Mouse (Mus musculus): ENCODE results near the gene Rap1b. TPM values are rescaled to one million over a fixed set of nuclear protein-coding genes. Genes with fewer than 3 reads are reported as not detected.

Rap1b gene
- polyA plus RNA-seq, 1 experiment from 2014 or later: 169 TPM

DNA sequence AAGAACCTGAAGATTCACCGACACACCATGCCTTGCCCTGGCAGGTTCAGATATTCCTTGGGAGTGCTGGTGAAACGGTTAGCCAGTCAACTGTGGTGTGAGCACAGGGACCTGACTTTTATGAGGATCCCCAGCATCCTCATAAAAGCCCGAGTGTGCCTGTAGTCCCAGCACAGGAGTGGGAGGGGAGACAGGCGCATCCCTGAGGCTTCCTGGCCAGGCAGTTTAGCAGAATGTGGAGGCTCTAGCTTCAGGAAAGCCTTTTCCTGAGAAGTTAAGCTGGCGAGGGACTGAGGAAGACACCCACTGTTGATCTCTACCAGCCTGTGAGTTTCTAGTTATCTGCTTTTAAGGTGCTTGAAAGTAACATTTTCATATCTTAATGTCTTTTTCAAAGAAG lies 10.4 kb downstream of the Rap1b start:
- WGBS: 68% methylated on average over 5 of the region's 5 CpGs
- no peaks in the 10 kb centered on the region; the same call in 1 of the 2 replicates for H3K4me1 ChIP-seq (ENCODE audit: control insufficient read depth, insufficient read depth, low read depth, low read length)
- no peaks in the 10 kb centered on the region for H3K36me3 ChIP-seq (ENCODE audit: control insufficient read depth, insufficient read depth, low read length)
- H3K9me3 ChIP-seq (ENCODE audit: control insufficient read depth, low read length): no peaks in the 10 kb centered on the region
- H3K9ac ChIP-seq (ENCODE audit: low read depth, low read length): no peak overlapping the region
- no peaks in the 10 kb centered on the region for H3K27me3 ChIP-seq (replicated peaks; ENCODE audit: control insufficient read depth, insufficient read depth, low read length)
- no peak overlapping the region for H3K27ac ChIP-seq (ENCODE audit: low read depth, low read length)
- no peak overlapping the region for H3K4me2 ChIP-seq (ENCODE audit: low read length)
- ATAC-seq: no peak
- H3K4me3 ChIP-seq (ENCODE audit: low read length): no peak overlapping the region

DNA sequence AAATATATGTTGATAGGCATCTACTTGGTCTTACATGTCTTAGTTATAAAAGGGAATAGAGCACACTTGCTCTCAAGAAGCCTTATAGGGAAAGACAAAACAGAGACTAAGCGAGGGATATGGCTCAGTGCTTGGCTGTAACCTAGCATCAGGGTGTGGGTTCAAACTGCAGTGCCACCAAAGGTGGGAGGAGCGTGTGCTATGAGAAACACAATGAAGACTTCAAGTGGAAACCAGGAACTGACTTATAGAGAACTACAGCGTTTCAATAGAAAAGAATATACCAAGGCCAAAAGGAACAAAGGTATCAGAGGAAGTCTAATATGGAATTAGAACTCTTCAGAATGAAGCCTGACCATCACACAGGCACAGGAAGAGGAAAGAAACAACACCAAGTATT lies 15.0 kb downstream of the Rap1b start:
- WGBS: 94% methylated on average over 3 of the region's 3 CpGs
- H3K9ac ChIP-seq (ENCODE audit: low read depth, low read length): no peak overlapping the region
- H3K4me1 ChIP-seq (ENCODE audit: control insufficient read depth, insufficient read depth, low read depth, low read length): no peaks in the 10 kb centered on the region; the same call in 1 of the 2 replicates
- no peak overlapping the region for H3K4me3 ChIP-seq (ENCODE audit: low read length)
- no peak for ATAC-seq
- no peaks in the 10 kb centered on the region for H3K9me3 ChIP-seq (ENCODE audit: control insufficient read depth, low read length)
- no peak overlapping the region for H3K4me2 ChIP-seq (ENCODE audit: low read length)
- H3K27me3 ChIP-seq (replicated peaks; ENCODE audit: control insufficient read depth, insufficient read depth, low read length): no peaks in the 10 kb centered on the region
- no peak overlapping the region for H3K27ac ChIP-seq (ENCODE audit: low read depth, low read length)
- no peaks in the 10 kb centered on the region for H3K36me3 ChIP-seq (ENCODE audit: control insufficient read depth, insufficient read depth, low read length)

DNA sequence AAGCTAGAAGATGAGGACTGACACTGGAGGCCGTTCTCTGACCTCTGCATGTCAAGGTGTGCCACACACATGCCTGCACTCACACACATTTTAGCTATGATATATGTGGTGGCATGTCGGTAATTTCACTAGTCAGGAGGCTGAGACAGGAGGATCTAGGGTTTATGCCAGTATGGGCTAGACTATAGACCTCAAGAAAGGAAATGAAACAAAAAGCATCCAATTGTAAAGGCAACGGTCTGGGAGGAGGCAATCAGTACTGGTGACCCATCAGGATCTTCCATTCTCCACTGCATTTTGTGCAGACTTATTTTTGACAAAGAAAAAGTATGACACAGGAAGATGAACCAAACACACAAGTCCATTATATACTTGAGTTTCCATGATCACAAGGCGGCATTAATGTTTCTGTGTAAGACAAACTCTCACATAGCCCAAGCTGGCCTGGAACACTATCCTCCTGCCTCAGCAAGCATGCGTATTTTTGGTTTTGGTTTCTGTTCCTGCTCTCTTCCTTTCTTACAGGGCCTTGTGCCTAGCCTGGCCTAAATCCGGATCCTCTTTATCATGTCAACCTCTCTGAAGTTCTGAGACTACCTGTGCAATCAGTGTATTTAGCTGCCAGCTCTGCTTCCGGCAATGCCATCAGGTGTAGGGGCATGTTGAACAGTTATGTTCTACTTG lies 16.2 kb downstream of the Rap1b start:
- no peak for ATAC-seq
- WGBS: 91% methylated on average over 7 of the region's 7 CpGs
- Histone ChIP-seq H3K9ac (ENCODE audit: low read depth, low read length) (no peak overlapping the region), H3K4me2 (ENCODE audit: low read length) (no peak overlapping the region), H3K36me3 (ENCODE audit: control insufficient read depth, insufficient read depth, low read length) (no peaks in the 10 kb centered on the region), H3K27me3 (replicated peaks; ENCODE audit: control insufficient read depth, insufficient read depth, low read length) (no peaks in the 10 kb centered on the region), H3K4me1 (ENCODE audit: control insufficient read depth, insufficient read depth, low read depth, low read length) (peaks cover 4% of the 10 kb centered on the region), H3K27ac (ENCODE audit: low read depth, low read length) (no peak overlapping the region), H3K4me3 (ENCODE audit: low read length) (no peak overlapping the region), H3K9me3 (ENCODE audit: control insufficient read depth, low read length) (no peaks in the 10 kb centered on the region)

DNA sequence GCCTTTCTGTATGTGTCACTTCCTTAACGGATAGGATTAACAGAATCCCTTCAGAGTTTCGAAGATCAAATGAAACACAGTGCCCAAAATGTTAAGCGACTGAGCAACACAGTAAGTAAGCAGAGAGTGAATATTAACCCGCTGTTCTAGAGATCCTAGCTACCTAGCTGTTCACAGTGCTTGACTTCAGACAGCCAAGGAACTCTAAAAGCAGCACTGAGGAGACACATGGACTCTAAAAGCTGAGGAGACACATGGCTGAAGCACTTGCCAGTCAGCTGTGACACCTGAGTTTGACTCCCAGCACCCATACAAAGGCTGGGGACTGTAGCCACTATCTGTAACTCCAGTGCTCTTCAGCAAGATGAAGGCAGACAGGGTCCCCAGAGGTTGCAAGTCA lies 16.8 kb downstream of the Rap1b start:
- ATAC-seq: no peak
- Histone ChIP-seq H3K9me3 (ENCODE audit: control insufficient read depth, low read length) (no peaks in the 10 kb centered on the region), H3K27me3 (replicated peaks; ENCODE audit: control insufficient read depth, insufficient read depth, low read length) (no peaks in the 10 kb centered on the region), H3K4me1 (ENCODE audit: control insufficient read depth, insufficient read depth, low read depth, low read length) (peaks cover 4% of the 10 kb centered on the region), H3K9ac (ENCODE audit: low read depth, low read length) (no peak overlapping the region), H3K4me3 (ENCODE audit: low read length) (no peak overlapping the region), H3K27ac (ENCODE audit: low read depth, low read length) (no peak overlapping the region), H3K4me2 (ENCODE audit: low read length) (no peak overlapping the region), H3K36me3 (ENCODE audit: control insufficient read depth, insufficient read depth, low read length) (no peaks in the 10 kb centered on the region)
- WGBS: 87% methylated on average over 4 of the region's 4 CpGs

DNA sequence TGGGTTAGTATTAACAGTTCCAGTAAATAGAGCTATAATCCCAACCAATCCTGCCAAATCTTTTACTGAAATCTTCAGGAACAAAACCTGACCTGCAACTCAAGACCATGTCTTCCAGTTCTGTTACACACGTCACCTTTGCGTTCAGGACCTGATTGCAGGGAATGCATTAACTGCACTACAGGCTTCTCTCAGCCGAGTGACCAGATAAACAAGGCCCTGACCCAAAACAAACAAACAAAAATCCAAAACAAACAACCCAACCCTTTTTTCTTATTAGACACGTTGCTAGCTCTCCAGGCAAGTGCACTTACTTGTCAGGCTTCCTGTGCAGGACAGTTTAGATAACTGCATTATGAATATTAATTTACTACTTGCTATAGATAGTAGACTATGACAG lies 17.3 kb downstream of the Rap1b start:
- H3K9ac ChIP-seq (ENCODE audit: low read depth, low read length): no peak overlapping the region
- 78% methylated on average over 4 of the region's 4 CpGs for WGBS
- no peaks in the 10 kb centered on the region for H3K9me3 ChIP-seq (ENCODE audit: control insufficient read depth, low read length)
- peaks cover 4% of the 10 kb centered on the region for H3K4me1 ChIP-seq (ENCODE audit: control insufficient read depth, insufficient read depth, low read depth, low read length)
- no peak overlapping the region for H3K27ac ChIP-seq (ENCODE audit: low read depth, low read length)
- H3K36me3 ChIP-seq (ENCODE audit: control insufficient read depth, insufficient read depth, low read length): peaks cover under 1% of the 10 kb centered on the region; the same call in 1 of the 2 replicates
- H3K4me2 ChIP-seq (ENCODE audit: low read length): no peak overlapping the region
- no peak for ATAC-seq
- H3K27me3 ChIP-seq (replicated peaks; ENCODE audit: control insufficient read depth, insufficient read depth, low read length): no peaks in the 10 kb centered on the region
- H3K4me3 ChIP-seq (ENCODE audit: low read length): no peak overlapping the region

DNA sequence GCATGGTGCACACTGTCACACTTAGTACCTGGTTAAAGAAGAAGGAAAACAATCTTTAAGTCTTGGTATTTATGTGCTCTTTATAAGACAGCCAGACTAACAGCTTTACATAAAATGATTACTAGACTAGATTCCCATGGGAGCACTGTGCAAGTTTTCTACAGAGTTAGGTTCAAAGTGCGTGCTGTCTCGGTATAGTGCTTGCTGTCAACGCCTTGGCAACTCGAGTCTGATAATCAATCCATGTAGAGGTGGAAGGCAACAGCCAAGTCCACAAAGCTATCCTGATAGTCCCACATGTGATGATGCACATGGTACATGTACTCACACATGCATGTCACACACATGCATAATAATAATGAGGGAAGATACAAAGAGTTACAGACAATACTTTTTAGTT lies 21.2 kb downstream of the Rap1b start:
- H3K4me1 ChIP-seq (ENCODE audit: control insufficient read depth, insufficient read depth, low read depth, low read length): peaks cover 4% of the 10 kb centered on the region
- no peak overlapping the region for H3K9ac ChIP-seq (ENCODE audit: low read depth, low read length)
- no peak overlapping the region for H3K27ac ChIP-seq (ENCODE audit: low read depth, low read length)
- H3K27me3 ChIP-seq (replicated peaks; ENCODE audit: control insufficient read depth, insufficient read depth, low read length): no peaks in the 10 kb centered on the region
- no peaks in the 10 kb centered on the region for H3K9me3 ChIP-seq (ENCODE audit: control insufficient read depth, low read length)
- H3K36me3 ChIP-seq (ENCODE audit: control insufficient read depth, insufficient read depth, low read length): peaks cover 12% of the 10 kb centered on the region
- no peak for ATAC-seq
- H3K4me2 ChIP-seq (ENCODE audit: low read length): no peak overlapping the region
- H3K4me3 ChIP-seq (ENCODE audit: low read length): no peak overlapping the region
- WGBS: 79% methylated on average over 4 of the region's 4 CpGs

DNA sequence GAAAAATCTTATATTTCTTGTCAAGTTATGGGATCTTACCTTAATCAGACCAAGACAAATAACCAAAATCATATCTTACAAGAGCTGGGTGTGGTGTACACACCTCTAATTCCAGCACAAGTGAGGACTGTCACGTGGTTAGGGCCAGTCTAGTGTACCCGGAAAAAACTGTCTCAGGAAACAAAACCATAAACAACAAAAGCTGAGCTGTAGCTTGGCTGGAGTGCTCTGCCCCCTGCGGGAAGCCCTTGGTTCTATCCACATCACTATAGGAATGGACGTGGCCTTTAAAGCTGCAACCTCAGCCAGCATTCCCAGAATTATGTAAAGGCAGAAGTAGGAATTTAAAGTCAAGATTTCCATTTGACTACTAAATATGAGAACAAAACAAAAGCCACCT lies 21.7 kb downstream of the Rap1b start:
- Histone ChIP-seq H3K4me2 (ENCODE audit: low read length) (no peak overlapping the region), H3K9ac (ENCODE audit: low read depth, low read length) (no peak overlapping the region), H3K36me3 (ENCODE audit: control insufficient read depth, insufficient read depth, low read length) (peaks cover 12% of the 10 kb centered on the region), H3K27ac (ENCODE audit: low read depth, low read length) (no peak overlapping the region), H3K27me3 (replicated peaks; ENCODE audit: control insufficient read depth, insufficient read depth, low read length) (no peaks in the 10 kb centered on the region), H3K4me1 (ENCODE audit: control insufficient read depth, insufficient read depth, low read depth, low read length) (peaks cover 4% of the 10 kb centered on the region), H3K9me3 (ENCODE audit: control insufficient read depth, low read length) (no peaks in the 10 kb centered on the region), H3K4me3 (ENCODE audit: low read length) (no peak overlapping the region)
- WGBS: 66% methylated on average over 4 of the region's 4 CpGs
- no peak for ATAC-seq

DNA sequence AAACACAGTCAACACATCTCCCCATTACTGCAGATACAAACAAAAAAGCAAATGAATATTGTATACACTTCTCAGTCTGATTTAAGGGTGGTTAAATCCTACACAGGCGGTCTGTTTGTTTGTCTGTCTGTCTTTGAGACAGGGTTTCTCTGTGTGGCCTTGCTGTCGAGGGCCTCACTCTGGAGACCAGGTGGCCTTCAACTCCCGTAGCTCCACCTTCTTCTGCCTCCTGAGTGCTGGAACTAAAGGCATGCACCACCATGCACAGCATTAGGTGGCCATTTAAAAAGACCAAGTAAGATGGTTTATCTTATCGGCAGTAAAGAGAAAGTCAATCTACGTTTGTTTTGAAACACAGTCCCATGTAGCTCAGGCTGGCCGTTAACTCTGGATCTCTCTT lies 22.5 kb downstream of the Rap1b start:
- Histone ChIP-seq H3K4me2 (ENCODE audit: low read length) (no peak overlapping the region), H3K27ac (ENCODE audit: low read depth, low read length) (no peak overlapping the region), H3K36me3 (ENCODE audit: control insufficient read depth, insufficient read depth, low read length) (peaks cover 15% of the 10 kb centered on the region), H3K9me3 (ENCODE audit: control insufficient read depth, low read length) (no peaks in the 10 kb centered on the region), H3K4me3 (ENCODE audit: low read length) (no peak overlapping the region), H3K4me1 (ENCODE audit: control insufficient read depth, insufficient read depth, low read depth, low read length) (peaks cover 4% of the 10 kb centered on the region), H3K9ac (ENCODE audit: low read depth, low read length) (no peak overlapping the region), H3K27me3 (replicated peaks; ENCODE audit: control insufficient read depth, insufficient read depth, low read length) (no peaks in the 10 kb centered on the region)
- 92% methylated on average over 6 of the region's 6 CpGs for WGBS
- ATAC-seq: no peak

DNA sequence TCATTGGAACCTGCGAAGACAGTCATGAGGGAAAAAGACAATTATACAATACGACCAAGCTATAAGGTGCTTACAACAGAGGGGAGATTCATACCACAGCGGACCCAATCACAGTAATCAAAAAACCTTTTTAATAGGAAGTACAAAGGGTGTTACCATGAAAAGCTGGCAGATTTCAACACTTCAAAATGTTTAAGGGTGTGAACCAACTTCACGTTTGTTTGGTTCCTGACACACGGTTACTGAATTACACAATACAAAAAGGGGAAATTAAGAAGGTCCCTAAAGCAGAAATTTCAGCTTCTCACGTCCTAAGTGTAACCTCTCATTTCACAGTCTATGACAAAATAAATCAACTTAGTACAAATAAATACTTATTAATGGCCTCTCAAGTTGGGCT lies 27.2 kb downstream of the Rap1b start:
- ATAC-seq: no peak
- Histone ChIP-seq H3K27me3 (replicated peaks; ENCODE audit: control insufficient read depth, insufficient read depth, low read length) (no peaks in the 10 kb centered on the region), H3K36me3 (ENCODE audit: control insufficient read depth, insufficient read depth, low read length) (peaks cover 45% of the 10 kb centered on the region), H3K4me3 (ENCODE audit: low read length) (no peak overlapping the region), H3K9me3 (ENCODE audit: control insufficient read depth, low read length) (no peaks in the 10 kb centered on the region), H3K4me1 (ENCODE audit: control insufficient read depth, insufficient read depth, low read depth, low read length) (no peaks in the 10 kb centered on the region), H3K27ac (ENCODE audit: low read depth, low read length) (no peak overlapping the region), H3K4me2 (ENCODE audit: low read length) (no peak overlapping the region), H3K9ac (ENCODE audit: low read depth, low read length) (no peak overlapping the region)
- WGBS: 91% methylated on average over 6 of the region's 6 CpGs

DNA sequence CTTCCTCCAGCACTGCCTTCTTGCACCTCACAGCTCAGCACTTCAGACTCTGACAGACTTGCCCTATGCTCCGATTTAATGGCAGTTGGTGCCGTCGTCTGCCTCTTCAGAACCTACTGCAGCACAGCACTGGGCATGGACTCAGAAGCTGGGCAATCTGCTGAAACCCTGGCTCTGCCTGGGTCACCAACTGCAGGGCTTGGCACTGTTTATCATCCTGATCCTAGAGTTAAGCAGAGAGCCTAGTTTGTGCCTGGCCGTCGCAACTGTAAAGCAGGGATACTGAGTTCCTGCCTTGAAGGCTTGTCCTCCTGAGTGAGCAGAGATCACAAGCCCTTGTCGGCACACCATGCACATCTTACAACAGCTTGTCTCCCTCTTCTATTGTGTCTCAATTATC lies 29.1 kb downstream of the Rap1b start:
- H3K4me3 ChIP-seq (ENCODE audit: low read length): no peak overlapping the region
- H3K27ac ChIP-seq (ENCODE audit: low read depth, low read length): no peak overlapping the region
- no peaks in the 10 kb centered on the region for H3K27me3 ChIP-seq (replicated peaks; ENCODE audit: control insufficient read depth, insufficient read depth, low read length)
- no peak overlapping the region for H3K9ac ChIP-seq (ENCODE audit: low read depth, low read length)
- ATAC-seq: no peak
- H3K4me2 ChIP-seq (ENCODE audit: low read length): no peak overlapping the region
- peaks cover 40% of the 10 kb centered on the region for H3K36me3 ChIP-seq (ENCODE audit: control insufficient read depth, insufficient read depth, low read length)
- no peaks in the 10 kb centered on the region for H3K9me3 ChIP-seq (ENCODE audit: control insufficient read depth, low read length)
- no peaks in the 10 kb centered on the region for H3K4me1 ChIP-seq (ENCODE audit: control insufficient read depth, insufficient read depth, low read depth, low read length)
- WGBS: 97% methylated on average over 6 of the region's 6 CpGs
